Mouse (Mus musculus): ENCODE measurements around the gene Flrt1.
A peak's percentile ranks its signal among the peaks of the same experiment; 100 is the strongest.
"Not testable (repeated sequence)": the region's sequence is repeated elsewhere in the genome, so short reads cannot be mapped to it uniquely, and the experiment has no call there.

The Flrt1 gene

GRCm38 (mm10) chr19:7067344-7068050, 38.0 kb downstream of the Flrt1 start:
- no peak for DNase-seq

- no peak for DNase-seq
Measured at GRCm38 (mm10) chr19:7066828-7067342, 38.6 kb downstream of the Flrt1 start.

DNA sequence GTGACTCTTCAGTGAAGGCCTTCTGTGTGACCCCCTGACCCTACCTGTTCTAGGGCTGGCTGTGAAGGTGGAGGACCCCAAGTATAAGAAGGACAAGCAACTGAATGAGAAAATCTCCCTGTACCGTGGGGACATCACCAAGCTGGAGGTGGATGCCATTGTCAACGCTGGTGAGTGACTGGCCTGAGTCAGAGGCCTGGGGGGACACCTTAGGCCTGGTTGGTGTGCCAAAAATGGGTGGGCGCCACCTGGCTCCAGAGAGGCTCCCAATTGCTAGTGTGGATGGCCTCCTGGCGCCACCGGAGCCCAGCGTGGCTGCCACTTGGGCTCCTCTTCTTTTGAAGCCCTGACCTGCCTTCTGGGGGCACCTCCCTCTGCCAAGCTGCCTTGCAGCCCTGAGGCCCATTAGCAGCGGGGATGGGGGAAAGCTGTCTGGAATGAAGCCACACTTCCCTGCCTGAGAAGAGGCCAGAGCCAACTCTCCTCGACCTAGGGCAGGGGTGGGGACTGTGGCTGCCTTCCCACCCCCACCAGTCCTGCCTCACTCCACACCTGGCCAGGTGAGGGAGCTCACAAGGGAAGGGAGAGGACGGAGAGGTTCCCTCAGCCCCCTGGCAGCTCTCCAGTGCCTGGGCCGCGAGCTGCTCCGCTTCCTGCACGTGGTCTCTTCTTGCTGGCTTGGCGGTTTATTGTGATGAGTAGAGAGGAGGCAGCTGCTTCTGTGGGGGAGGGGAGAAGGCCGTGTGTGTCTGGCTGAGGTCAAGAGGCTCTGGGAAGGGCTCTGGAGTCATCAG, 39.3 kb downstream of the Flrt1 start:
- DNase-seq, result peak; percentile 58

GRCm38 (mm10) chr19:7064571-7064970, 41.0 kb downstream of the Flrt1 start:
- DNase-seq, result peak; percentile 89

- no peak for DNase-seq
Measured at GRCm38 (mm10) chr19:7062916-7063315, 42.6 kb downstream of the Flrt1 start.

DNA sequence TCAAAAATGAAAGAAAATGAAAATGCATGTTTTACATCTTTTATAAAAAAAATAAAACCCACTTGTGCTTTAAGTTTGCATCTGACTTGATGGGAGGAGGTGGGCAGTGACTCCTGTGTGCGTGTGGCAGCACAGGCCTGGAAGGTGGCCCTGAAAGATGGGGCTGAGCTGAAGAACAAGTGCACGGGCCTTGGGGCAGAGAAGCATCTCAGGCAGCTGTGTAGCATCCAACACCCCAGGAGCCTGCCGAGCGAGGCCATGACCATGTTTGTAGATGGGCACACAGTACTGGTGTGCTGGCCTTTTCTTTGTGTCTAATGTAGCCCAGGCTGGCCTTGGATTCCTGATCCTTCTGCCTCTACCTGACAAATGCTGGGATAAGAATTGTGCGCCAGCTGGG, 43.4 kb downstream of the Flrt1 start:
- DNase-seq, result no peak

- DNase-seq, result no peak
Measured at GRCm38 (mm10) chr19:7058541-7058940, 47.0 kb downstream of the Flrt1 start.

DNA sequence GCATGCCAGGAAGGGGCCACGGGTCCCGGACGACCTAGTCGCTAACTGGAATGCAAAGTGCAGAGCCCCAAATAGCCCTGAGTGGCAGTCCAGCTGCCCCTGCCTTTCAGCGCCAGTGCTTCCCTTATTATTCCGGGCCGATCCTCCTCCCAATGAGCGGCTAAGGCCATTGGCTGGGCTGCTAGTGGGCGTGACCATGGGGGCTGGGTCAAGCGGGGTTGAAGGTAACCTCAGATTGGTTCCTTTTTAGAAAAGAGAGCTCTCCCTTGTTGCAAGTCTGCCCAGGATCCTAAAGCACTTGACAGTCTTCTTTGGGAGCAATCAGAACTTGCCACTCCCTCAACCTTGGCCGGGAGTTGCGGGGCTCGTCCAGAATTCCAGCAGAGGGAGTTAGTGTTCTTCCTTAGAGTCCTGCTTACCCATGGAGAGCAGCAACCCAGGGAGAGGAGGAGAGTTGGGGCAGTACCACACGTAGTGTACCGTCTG, 47.8 kb downstream of the Flrt1 start:
- peak; percentile 52 for DNase-seq

DNA sequence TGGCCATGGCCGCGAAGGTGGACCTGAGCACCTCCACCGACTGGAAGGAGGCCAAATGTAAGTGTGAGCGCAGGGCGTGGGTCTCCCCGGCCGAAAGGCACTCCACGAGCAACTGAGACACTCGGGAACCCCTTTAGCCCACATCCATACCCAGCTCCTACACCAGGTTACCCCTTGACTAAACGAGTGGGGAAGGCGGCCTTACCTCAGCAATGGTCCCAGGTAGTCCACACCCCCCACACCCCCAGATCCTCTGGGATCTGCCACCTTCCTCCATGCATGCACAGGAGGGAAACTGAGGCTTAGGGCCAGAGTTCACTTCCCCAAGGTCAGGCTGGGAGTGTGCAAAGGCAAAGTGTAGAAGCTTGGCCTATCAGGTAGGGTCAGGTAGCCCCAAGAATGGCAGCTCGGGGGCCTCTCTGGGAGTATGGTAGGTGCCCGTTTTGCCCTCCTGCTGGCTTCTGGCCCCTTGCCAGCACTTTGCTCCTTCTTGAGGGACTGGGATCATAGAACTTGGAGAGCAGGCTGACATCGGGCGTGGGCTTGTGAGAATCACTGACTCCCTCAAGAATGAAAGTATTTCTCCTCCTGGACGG, 48.3 kb downstream of the Flrt1 start:
- DNase-seq, result peak; percentile 53

- DNase-seq, result peak; percentile 85
Measured at GRCm38 (mm10) chr19:7056248-7057087, 49.1 kb downstream of the Flrt1 start, which contains the start of gene Macrod1. TSS of gene Macrod1 (plus strand) at chr19:7056810.

- DNase-seq, result no peak
Measured at GRCm38 (mm10) chr19:7055173-7055572, 50.4 kb downstream of the Flrt1 start.

DNA sequence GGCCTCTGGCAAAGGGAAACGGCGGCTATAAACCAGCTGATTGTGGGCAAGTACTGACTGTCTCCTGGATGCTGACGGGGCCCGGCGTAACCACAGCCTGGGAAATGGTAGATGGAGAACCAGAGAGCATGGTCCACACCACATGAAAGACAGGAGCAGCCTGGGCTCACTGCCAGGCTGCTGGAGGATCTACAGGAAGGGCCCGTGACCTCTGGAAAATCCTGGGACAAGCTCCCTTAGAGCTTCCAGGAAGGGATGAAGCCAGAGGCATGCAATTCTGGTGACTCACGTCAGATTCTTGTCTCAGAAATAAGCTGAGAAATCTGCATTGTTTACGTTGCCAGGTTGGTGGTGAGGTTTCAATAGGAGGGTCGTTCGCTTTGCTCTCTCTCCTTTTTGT, 50.8 kb downstream of the Flrt1 start:
- DNase-seq, result no peak

DNA sequence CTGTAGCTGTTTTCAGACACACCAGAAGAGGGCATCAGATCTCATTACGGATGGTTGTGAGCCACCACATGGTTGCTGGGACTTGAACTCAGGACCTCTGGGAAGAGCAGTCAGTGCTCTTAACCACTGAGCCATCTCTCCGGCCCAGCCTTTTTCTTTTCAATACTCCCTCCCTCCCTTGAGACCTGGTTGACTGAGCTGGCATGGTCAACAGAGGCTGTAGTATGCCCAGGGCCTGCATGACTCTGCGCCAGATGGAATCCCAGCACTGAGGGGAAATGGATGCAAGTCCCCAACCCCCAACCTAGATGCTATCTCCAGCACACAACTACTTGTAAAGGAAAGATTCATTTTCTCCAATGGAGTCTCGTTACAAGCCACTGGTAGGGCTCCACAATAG, 52.1 kb downstream of the Flrt1 start:
- not testable (repeated sequence) for DNase-seq

- no peak for DNase-seq
Measured at GRCm38 (mm10) chr19:7044706-7045105, 60.8 kb downstream of the Flrt1 start.

GRCm38 (mm10) chr19:7044279-7044678, 61.2 kb downstream of the Flrt1 start:
- no peak for DNase-seq
